Mouse (Mus musculus): Measurements from ENCODE around the gene Ppard.

Ppard gene

GRCm38 (mm10) chr17:28255651-28256050, 23.2 kb downstream of the Ppard start:
- no peak for DNase-seq (ENCODE audit: low read depth, low spot score)

- DNase-seq (ENCODE audit: low read depth, low spot score), result no peak
Observed at GRCm38 (mm10) chr17:28256651-28257328, 24.3 kb downstream of the Ppard start.

- DNase-seq (ENCODE audit: low read depth, low spot score), result no peak
Observed at GRCm38 (mm10) chr17:28258325-28258724, 25.8 kb downstream of the Ppard start.

GRCm38 (mm10) chr17:28259890-28260542, 27.5 kb downstream of the Ppard start:
- DNase-seq (ENCODE audit: low read depth, low spot score), result no peak

GRCm38 (mm10) chr17:28260543-28260909, 28.0 kb downstream of the Ppard start:
- no peak for DNase-seq (ENCODE audit: low read depth, low spot score)

GRCm38 (mm10) chr17:28261795-28262194, 29.3 kb downstream of the Ppard start:
- no peak for DNase-seq (ENCODE audit: low read depth, low spot score)

- no peak for DNase-seq (ENCODE audit: low read depth, low spot score)
Observed at GRCm38 (mm10) chr17:28263181-28263894, 30.8 kb downstream of the Ppard start.

GRCm38 (mm10) chr17:28267251-28267650, 34.8 kb downstream of the Ppard start:
- DNase-seq (ENCODE audit: low read depth, low spot score), result no peak

GRCm38 (mm10) chr17:28270165-28270564, 37.7 kb downstream of the Ppard start:
- DNase-seq (ENCODE audit: low read depth, low spot score), result no peak

GRCm38 (mm10) chr17:28271537-28272266, 39.2 kb downstream of the Ppard start:
- DNase-seq (ENCODE audit: low read depth, low spot score), result no peak

GRCm38 (mm10) chr17:28272281-28272680, 39.8 kb downstream of the Ppard start:
- DNase-seq (ENCODE audit: low read depth, low spot score), result no peak

- no peak for DNase-seq (ENCODE audit: low read depth, low spot score)
Observed at GRCm38 (mm10) chr17:28272837-28273236, 40.3 kb downstream of the Ppard start.

GRCm38 (mm10) chr17:28274739-28275138, 42.2 kb downstream of the Ppard start:
- DNase-seq (ENCODE audit: low read depth, low spot score), result peak; percentile 15

- DNase-seq (ENCODE audit: low read depth, low spot score), result no peak
Observed at GRCm38 (mm10) chr17:28277226-28277625, 44.7 kb downstream of the Ppard start.

GRCm38 (mm10) chr17:28277721-28278120, 45.2 kb downstream of the Ppard start:
- no peak for DNase-seq (ENCODE audit: low read depth, low spot score)

GRCm38 (mm10) chr17:28278156-28278555, 45.7 kb downstream of the Ppard start:
- DNase-seq (ENCODE audit: low read depth, low spot score), result no peak

- DNase-seq (ENCODE audit: low read depth, low spot score), result no peak
Observed at GRCm38 (mm10) chr17:28279236-28279635, 46.7 kb downstream of the Ppard start.

- DNase-seq (ENCODE audit: low read depth, low spot score), result no peak
Observed at GRCm38 (mm10) chr17:28279780-28280422, 47.4 kb downstream of the Ppard start.

GRCm38 (mm10) chr17:28280423-28280800, 47.9 kb downstream of the Ppard start:
- no peak for DNase-seq (ENCODE audit: low read depth, low spot score)

GRCm38 (mm10) chr17:28280831-28281377, 48.4 kb downstream of the Ppard start:
- no peak for DNase-seq (ENCODE audit: low read depth, low spot score)

- no peak for DNase-seq (ENCODE audit: low read depth, low spot score)
Observed at GRCm38 (mm10) chr17:28281866-28282441, 49.5 kb downstream of the Ppard start.
